Mouse (Mus musculus) adrenal gland, postnatal 10 days (tissue): ENCODE measurements around the gene Dyrk4. TPM values are rescaled to one million over a fixed set of nuclear protein-coding genes. Genes with fewer than 3 reads are reported as not detected.

Experiments
- total RNA-seq, 2 experiments: library from RNA; stranded (reverse); gene quantifications; 2 replicates each; pipeline ENCODE4 v1.2.3; 2021

Dyrk4 gene
- total RNA-seq, 2 experiments from 2014 or later = 0.27 TPM; not detected in 1

Other genes with a start within 250 kb of the Dyrk4 start
- 1 to 10 TPM; 3.3 to 5.7 TPM for gene Kcna6, start 181.2 kb downstream of the Dyrk4 start, total RNA-seq
- gene Ndufa9, start 72.7 kb downstream of the Dyrk4 start, total RNA-seq = 100 to 1,000 TPM; 413 to 455 TPM
- gene Akap3, start 68.7 kb downstream of the Dyrk4 start, total RNA-seq = under 1 TPM in 1 of 2 experiments, not detected in 1; 0.09 TPM
- 10 to 100 TPM; 11.1 to 12.1 TPM for gene Rad51ap1, start 17.7 kb upstream of the Dyrk4 start, total RNA-seq
- 10 to 100 TPM; 17.5 to 19.7 TPM for gene D6Wsu163e, start 18.1 kb upstream of the Dyrk4 start, total RNA-seq
- gene Fgf6, start 93.7 kb upstream of the Dyrk4 start, total RNA-seq = under 1 TPM; 0.18 to 0.42 TPM
- gene Fgf23, start 151.1 kb upstream of the Dyrk4 start, total RNA-seq = not detected
- 10 to 100 TPM; 12.5 to 16.2 TPM for gene Tigar, start 187.7 kb upstream of the Dyrk4 start, total RNA-seq
- 100 to 1,000 TPM; 177 to 178 TPM for gene Ccnd2, start 230.4 kb upstream of the Dyrk4 start, total RNA-seq